ENCODE assay signal across 18 mouse cellular contexts in the genomic region with DNA sequence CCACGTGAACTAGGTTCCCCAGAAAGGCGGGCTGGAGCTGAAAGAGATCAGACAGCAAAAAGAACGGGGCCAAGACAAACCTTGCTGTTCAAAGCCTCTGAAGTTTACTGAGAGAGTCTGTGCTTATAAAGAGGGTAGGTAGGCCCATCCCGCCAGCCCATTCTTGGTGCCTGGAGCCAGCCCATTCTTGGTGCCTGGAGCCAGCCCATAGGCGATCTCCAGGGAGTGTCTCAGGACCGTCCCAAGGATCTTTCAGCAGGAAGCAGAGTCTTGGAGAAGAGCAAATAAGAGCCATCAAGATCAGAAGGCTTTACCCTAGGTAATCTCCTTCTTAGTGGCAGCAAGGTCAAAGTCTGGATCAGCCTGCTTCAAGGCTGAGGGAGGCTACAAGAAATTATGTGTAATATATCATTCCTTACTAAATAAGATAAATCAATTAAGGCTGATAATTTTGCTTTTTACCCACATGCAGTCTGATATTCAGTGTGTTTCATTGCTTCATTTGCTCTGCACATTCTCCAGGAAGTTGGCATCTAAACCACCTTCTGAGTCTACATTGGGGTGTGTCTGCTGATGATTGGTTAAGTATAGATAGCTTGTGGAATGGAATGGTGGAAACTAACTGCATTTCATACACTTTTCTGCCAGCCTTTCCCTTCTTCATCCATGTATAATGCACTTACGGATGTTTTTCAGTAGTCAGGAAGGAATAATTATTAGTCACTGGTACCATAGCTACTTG.
"Had no signal": no experiment of that assay in that cellular context is flagged by ENCODE, and none has a peak within 500 bp of the region (broad histone marks: within the 10 kb centered on the region; RNA-seq: fewer than 3 reads in every experiment).

No protein-coding gene starts in this region.

- H3K27ac ChIP-seq: layer of hippocampus, adult 2 months; limb, embryonic 13.5 days; liver, embryonic 14.5 days; lung, embryonic 15.5 days; macrophage; midbrain, embryonic 13.5 days; neural tube, embryonic 15.5 days; stomach, postnatal 0 days had no signal

- H3K4me3 ChIP-seq: layer of hippocampus, adult 2 months; limb, embryonic 13.5 days; lung, embryonic 15.5 days; megakaryocyte, embryonic 14.5 days; midbrain, embryonic 13.5 days; myocyte; neural tube, embryonic 15.5 days had no signal

- ATAC-seq: midbrain, embryonic 13.5 days had no signal

- H3K4me2 ChIP-seq: limb, embryonic 13.5 days; lung, embryonic 15.5 days; midbrain, embryonic 13.5 days; neural tube, embryonic 15.5 days had no signal

- H3K4me1 ChIP-seq: limb, embryonic 13.5 days; lung, embryonic 15.5 days had no signal

- DNase-seq: kidney, adult 11 months; kidney, adult 9 months; kidney, postnatal 10 days; kidney, postnatal 4 days; lung, postnatal 14 days; right cerebral cortex, adult 18-20 months; right cerebral cortex, postnatal 25 days; thymus, postnatal 4 days had no signal

- H3K9ac ChIP-seq: limb, embryonic 13.5 days; liver, embryonic 14.5 days; lung, embryonic 15.5 days; midbrain, embryonic 13.5 days; neural tube, embryonic 15.5 days had no signal

- H3K9me3 ChIP-seq: limb, embryonic 13.5 days; lung, embryonic 15.5 days; megakaryocyte, embryonic 14.5 days; midbrain, embryonic 13.5 days; neural tube, embryonic 15.5 days had no signal

- H3K27me3 ChIP-seq: limb, embryonic 13.5 days; lung, embryonic 15.5 days; megakaryocyte, embryonic 14.5 days; midbrain, embryonic 13.5 days; neural tube, embryonic 15.5 days had no signal
